Mouse (Mus musculus): ENCODE measurements around the gene Rab36. TPM values are rescaled to one million over a fixed set of nuclear protein-coding genes. Genes with fewer than 3 reads are reported as not detected.

Gene Rab36
- polyA plus RNA-seq, 1 experiment from 2014 or later: 6.7 TPM

GRCm38 (mm10) chr10:75068624-75069328 lies 31.9 kb downstream of the Rab36 start:
- 42% methylated on average over 12 of the region's 12 CpGs for WGBS
- no peaks in the 10 kb centered on the region for H3K9me3 ChIP-seq (ENCODE audit: control insufficient read depth, low read length)
- DNase-seq (ENCODE audit: low spot score) (no peak), ATAC-seq (ENCODE audit: low read depth) (no peak)
- H3K4me2 ChIP-seq (ENCODE audit: low read depth, low read length): no peak overlapping the region
- no peaks in the 10 kb centered on the region for H3K27me3 ChIP-seq (replicated peaks; ENCODE audit: control insufficient read depth, insufficient read depth, low read length)
- H3K36me3 ChIP-seq (ENCODE audit: control insufficient read depth, insufficient read depth, low read length): 0 out of 2 replicates have a peak, but pooled peaks cover 14% of the 10 kb centered on the region
- no peak overlapping the region for H3K27ac ChIP-seq (replicated peaks; ENCODE audit: low read depth, low read length)
- peaks cover 24% of the 10 kb centered on the region for H3K4me1 ChIP-seq (ENCODE audit: control insufficient read depth, insufficient read depth, low read length)
- no peak overlapping the region for H3K4me3 ChIP-seq (ENCODE audit: low read depth, low read length)
- H3K9ac ChIP-seq (ENCODE audit: low read depth, low read length): no peak overlapping the region

DNA sequence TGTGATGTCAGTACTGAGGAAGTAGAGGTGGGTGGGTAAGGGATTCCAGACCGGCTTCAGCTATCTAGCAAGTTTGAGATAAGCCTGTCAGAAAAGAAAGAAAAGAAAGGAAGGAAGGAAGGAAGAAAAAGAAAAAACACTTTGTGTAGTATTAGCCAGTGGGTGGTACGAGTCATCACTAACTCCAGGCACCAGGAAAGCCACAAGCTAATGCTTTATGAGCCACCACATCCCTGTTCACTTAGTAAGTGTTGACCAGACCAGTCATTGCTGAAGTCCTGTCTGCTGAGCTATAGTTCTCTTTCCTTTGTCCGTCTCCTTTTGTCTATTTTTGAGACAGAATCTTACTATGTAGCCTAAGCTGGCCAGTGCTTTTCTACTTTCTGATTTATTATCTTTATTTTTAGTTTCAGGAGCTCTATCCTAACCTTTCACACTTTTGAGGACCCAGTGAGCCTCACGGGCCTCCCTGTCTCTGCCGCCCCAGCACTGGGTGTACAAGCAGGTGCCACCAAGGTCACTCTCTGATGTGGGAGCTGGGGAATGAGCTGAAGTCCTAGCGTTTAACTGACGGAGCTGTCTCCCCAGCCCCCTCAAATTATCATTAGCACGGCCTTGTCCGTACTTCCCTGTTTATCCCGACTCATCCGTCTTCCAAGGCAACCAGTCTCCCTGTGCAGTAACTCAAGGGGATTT lies 33.6 kb downstream of the Rab36 start:
- Histone ChIP-seq H3K27ac (replicated peaks; ENCODE audit: low read depth, low read length) (no peak overlapping the region), H3K4me1 (ENCODE audit: control insufficient read depth, insufficient read depth, low read length) (peaks cover 14% of the 10 kb centered on the region), H3K9ac (ENCODE audit: low read depth, low read length) (no peak overlapping the region), H3K36me3 (ENCODE audit: control insufficient read depth, insufficient read depth, low read length) (0 out of 2 replicates have a peak, but pooled peaks cover 11% of the 10 kb centered on the region), H3K4me3 (ENCODE audit: low read depth, low read length) (no peak overlapping the region), H3K4me2 (ENCODE audit: low read depth, low read length) (no peak overlapping the region), H3K27me3 (replicated peaks; ENCODE audit: control insufficient read depth, insufficient read depth, low read length) (no peaks in the 10 kb centered on the region), H3K9me3 (ENCODE audit: control insufficient read depth, low read length) (no peaks in the 10 kb centered on the region)
- ATAC-seq (ENCODE audit: low read depth) (no peak), DNase-seq (ENCODE audit: low spot score) (no peak)
- WGBS: 77% methylated on average over 11 of the region's 11 CpGs

DNA sequence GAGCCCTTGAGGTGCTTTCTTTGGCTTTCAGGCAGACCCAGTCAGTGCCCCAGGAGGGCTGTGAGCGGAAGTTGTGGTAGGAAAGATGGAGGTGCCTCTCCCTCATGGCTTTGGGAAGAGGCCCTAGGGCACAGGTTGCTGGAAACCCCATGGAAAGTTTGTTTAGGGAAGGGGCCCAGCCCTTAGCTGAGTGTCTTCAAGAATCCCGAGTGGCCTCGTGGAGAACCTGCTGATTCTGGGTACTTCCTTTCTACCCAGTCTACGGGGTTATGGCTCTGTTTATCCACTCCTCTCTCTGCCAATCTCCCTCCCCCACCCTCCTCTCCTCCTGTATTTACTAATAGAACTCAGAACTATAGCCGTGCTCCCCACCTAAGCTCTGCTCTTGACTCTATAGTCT lies 38.8 kb downstream of the Rab36 start:
- Histone ChIP-seq H3K27ac (replicated peaks; ENCODE audit: low read depth, low read length) (no peak overlapping the region), H3K4me2 (ENCODE audit: low read depth, low read length) (no peak overlapping the region), H3K9ac (ENCODE audit: low read depth, low read length) (no peak overlapping the region), H3K4me3 (ENCODE audit: low read depth, low read length) (no peak overlapping the region), H3K4me1 (ENCODE audit: control insufficient read depth, insufficient read depth, low read length) (peaks cover 3% of the 10 kb centered on the region; the same call in 1 of the 2 replicates), H3K9me3 (ENCODE audit: control insufficient read depth, low read length) (no peaks in the 10 kb centered on the region), H3K27me3 (replicated peaks; ENCODE audit: control insufficient read depth, insufficient read depth, low read length) (no peaks in the 10 kb centered on the region), H3K36me3 (ENCODE audit: control insufficient read depth, insufficient read depth, low read length) (no peaks in the 10 kb centered on the region)
- ATAC-seq (ENCODE audit: low read depth) (no peak), DNase-seq (ENCODE audit: low spot score) (no peak)
- WGBS: 74% methylated on average over 5 of the region's 5 CpGs

DNA sequence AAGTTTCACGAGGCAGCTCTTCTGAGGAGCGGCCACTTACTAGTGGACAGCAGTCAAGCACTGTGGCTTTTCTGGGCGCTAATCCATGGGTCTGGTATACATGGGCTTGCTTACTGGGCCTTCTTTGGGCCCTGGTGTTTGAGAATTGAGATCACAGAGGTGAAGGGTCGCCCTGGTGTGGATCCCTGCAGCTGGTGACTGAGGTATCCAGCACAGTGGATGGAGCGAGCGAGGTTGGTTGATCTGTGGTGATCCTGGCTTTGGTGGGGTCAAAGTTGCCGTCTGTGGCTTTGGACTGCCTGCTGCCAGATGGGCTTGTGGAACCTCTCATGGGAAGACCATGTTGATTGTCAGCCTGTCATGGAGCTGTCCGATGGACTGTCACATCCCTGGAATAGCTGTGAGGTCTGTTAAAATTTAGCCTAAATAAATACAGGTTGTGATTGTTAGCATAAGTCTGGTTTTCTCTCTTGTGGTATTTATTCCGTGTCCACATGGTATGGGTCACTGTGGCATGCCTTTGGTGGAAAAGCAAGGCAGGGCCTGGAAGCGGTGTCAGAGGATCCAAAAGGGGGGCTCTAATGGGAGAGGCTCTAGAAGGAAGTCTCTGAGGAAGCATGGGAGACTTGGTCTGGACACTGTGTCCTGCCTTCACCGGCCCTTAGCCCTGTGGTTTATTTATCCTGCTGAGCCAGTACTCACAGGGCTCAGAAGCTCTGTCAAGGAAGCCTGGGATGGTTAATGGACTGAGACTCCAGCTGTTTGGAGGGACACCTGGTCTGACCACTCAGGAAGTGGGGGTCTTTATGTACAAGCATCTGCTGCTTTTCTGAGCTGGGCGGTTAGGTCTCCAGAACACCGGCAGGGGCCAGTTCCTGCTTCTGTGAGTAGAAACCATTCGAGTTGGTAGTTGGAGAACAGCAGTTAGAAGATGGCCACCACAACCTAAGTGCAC lies 41.6 kb downstream of the Rab36 start:
- 77% methylated on average over 14 of the region's 14 CpGs for WGBS
- no peaks in the 10 kb centered on the region for H3K36me3 ChIP-seq (ENCODE audit: control insufficient read depth, insufficient read depth, low read length)
- no peak overlapping the region for H3K4me3 ChIP-seq (ENCODE audit: low read depth, low read length)
- H3K9me3 ChIP-seq (ENCODE audit: control insufficient read depth, low read length): no peaks in the 10 kb centered on the region
- no peak overlapping the region for H3K4me2 ChIP-seq (ENCODE audit: low read depth, low read length)
- no peak overlapping the region for H3K9ac ChIP-seq (ENCODE audit: low read depth, low read length)
- no peak overlapping the region for H3K27ac ChIP-seq (replicated peaks; ENCODE audit: low read depth, low read length)
- ATAC-seq (ENCODE audit: low read depth): no peak
- DNase-seq (ENCODE audit: low spot score): no peak
- H3K27me3 ChIP-seq (replicated peaks; ENCODE audit: control insufficient read depth, insufficient read depth, low read length): no peaks in the 10 kb centered on the region
- peaks cover 3% of the 10 kb centered on the region; the same call in 1 of the 2 replicates for H3K4me1 ChIP-seq (ENCODE audit: control insufficient read depth, insufficient read depth, low read length)

GRCm38 (mm10) chr10:75085330-75085729 lies 48.5 kb downstream of the Rab36 start:
- Histone ChIP-seq H3K4me3 (ENCODE audit: low read depth, low read length) (no peak overlapping the region), H3K4me1 (ENCODE audit: control insufficient read depth, insufficient read depth, low read length) (no peaks in the 10 kb centered on the region), H3K9me3 (ENCODE audit: control insufficient read depth, low read length) (no peaks in the 10 kb centered on the region), H3K9ac (ENCODE audit: low read depth, low read length) (no peak overlapping the region), H3K4me2 (ENCODE audit: low read depth, low read length) (no peak overlapping the region), H3K36me3 (ENCODE audit: control insufficient read depth, insufficient read depth, low read length) (no peaks in the 10 kb centered on the region), H3K27ac (replicated peaks; ENCODE audit: low read depth, low read length) (no peak overlapping the region), H3K27me3 (replicated peaks; ENCODE audit: control insufficient read depth, insufficient read depth, low read length) (no peaks in the 10 kb centered on the region)
- 73% methylated on average over 1 of the region's 1 CpGs for WGBS
- ATAC-seq (ENCODE audit: low read depth): no peak
- DNase-seq (ENCODE audit: low spot score): no peak

- no peak overlapping the region for H3K4me3 ChIP-seq (ENCODE audit: low read depth, low read length)
- H3K4me2 ChIP-seq (ENCODE audit: low read depth, low read length): no peak overlapping the region
- no peaks in the 10 kb centered on the region for H3K36me3 ChIP-seq (ENCODE audit: control insufficient read depth, insufficient read depth, low read length)
- H3K27ac ChIP-seq (replicated peaks; ENCODE audit: low read depth, low read length): no peak overlapping the region
- no peak overlapping the region for H3K9ac ChIP-seq (ENCODE audit: low read depth, low read length)
- ATAC-seq (ENCODE audit: low read depth) (no peak), DNase-seq (ENCODE audit: low spot score) (no peak)
- 0 out of 2 replicates have a peak, but pooled peaks cover 3% of the 10 kb centered on the region for H3K4me1 ChIP-seq (ENCODE audit: control insufficient read depth, insufficient read depth, low read length)
- H3K27me3 ChIP-seq (replicated peaks; ENCODE audit: control insufficient read depth, insufficient read depth, low read length): no peaks in the 10 kb centered on the region
- no peaks in the 10 kb centered on the region for H3K9me3 ChIP-seq (ENCODE audit: control insufficient read depth, low read length)
- 93% methylated on average over 4 of the region's 4 CpGs for WGBS
These were observed 51.6 kb downstream of the Rab36 start for GRCm38 (mm10) chr10:75088471-75088870.

DNA sequence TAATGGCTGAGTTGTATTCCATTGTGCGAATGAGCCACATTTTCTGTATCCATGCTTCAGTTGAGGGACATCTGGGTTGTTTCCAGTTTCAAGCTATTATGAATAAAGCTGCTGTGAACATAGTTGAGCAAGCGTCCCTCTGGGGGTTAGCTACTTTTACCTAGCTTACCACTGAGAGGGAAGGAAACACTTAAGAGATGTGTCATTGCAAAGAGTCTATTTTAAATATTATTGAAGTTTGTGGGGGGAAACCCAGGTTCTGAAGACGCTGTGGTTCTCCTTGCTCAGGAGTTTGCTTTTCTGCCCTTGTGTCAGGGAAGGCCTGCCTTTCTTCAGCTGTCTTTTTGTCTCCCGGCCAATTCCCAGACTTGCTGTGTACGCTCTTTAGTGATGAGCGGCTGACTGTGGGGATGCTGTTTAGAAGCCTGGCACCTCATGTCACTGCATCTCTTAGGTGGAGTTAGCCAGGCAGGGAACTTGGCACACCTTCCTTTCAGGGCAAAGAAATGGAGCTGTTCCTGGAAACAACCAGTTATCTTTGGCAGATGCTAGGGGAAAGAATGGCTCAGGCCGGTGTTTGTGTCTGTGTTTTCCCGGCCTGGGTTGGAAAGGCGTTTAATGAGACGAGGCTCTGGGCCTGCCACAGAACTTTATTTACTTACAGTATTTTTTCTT lies 54.8 kb downstream of the Rab36 start:
- DNase-seq (ENCODE audit: low spot score) (peak; percentile 40), ATAC-seq (ENCODE audit: low read depth) (no peak)
- Histone ChIP-seq H3K9me3 (ENCODE audit: control insufficient read depth, low read length) (no peaks in the 10 kb centered on the region), H3K4me3 (ENCODE audit: low read depth, low read length) (no peak overlapping the region), H3K4me1 (ENCODE audit: control insufficient read depth, insufficient read depth, low read length) (0 out of 2 replicates have a peak, but pooled peaks cover 5% of the 10 kb centered on the region), H3K36me3 (ENCODE audit: control insufficient read depth, insufficient read depth, low read length) (no peaks in the 10 kb centered on the region), H3K9ac (ENCODE audit: low read depth, low read length) (no peak overlapping the region), H3K27me3 (replicated peaks; ENCODE audit: control insufficient read depth, insufficient read depth, low read length) (no peaks in the 10 kb centered on the region), H3K27ac (replicated peaks; ENCODE audit: low read depth, low read length) (no peak overlapping the region), H3K4me2 (ENCODE audit: low read depth, low read length) (no peak overlapping the region)
- 72% methylated on average over 10 of the region's 10 CpGs for WGBS
